Mouse (Mus musculus): Measurements from ENCODE around the gene Alcam. TPM values are rescaled to one million over a fixed set of nuclear protein-coding genes. Genes with fewer than 3 reads are reported as not detected.
A peak's percentile ranks its signal among the peaks of the same experiment; 100 is the strongest.

The Alcam gene
- 14.7 and 16.9 TPM in 2 replicates for total RNA-seq (2017)

DNA sequence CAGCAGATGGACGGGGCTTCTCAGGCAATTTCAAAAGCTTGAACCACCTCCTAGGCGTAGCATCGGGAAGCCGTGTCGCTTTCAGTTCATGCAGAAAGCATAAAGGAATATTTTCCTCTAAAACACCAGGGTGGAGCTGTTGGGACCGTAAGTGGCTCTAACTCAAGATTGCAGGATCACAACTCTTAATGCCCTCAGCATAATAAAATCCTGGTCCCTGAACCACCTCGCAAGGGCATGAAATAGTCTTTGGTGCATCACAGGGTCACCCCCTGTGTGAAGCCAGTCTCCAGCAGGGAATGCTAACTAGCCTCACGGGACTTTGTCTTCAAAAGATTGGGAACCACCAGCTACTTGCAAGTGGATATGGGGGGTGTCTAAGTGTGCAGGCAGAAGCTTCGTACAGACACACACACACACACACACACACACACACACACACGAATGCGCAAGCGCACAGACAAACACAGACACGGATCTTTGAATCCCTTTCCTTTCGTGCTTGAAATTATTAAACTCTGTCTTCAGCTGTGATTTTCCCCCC lies at the start of gene Alcam:
Gene Alcam, minus strand, starts transcription at position 104 of the 544 bp plus-strand sequence.
- no peak for ATAC-seq (replicated peaks; ENCODE audit: low read depth, poor library complexity, severe bottlenecking)

DNA sequence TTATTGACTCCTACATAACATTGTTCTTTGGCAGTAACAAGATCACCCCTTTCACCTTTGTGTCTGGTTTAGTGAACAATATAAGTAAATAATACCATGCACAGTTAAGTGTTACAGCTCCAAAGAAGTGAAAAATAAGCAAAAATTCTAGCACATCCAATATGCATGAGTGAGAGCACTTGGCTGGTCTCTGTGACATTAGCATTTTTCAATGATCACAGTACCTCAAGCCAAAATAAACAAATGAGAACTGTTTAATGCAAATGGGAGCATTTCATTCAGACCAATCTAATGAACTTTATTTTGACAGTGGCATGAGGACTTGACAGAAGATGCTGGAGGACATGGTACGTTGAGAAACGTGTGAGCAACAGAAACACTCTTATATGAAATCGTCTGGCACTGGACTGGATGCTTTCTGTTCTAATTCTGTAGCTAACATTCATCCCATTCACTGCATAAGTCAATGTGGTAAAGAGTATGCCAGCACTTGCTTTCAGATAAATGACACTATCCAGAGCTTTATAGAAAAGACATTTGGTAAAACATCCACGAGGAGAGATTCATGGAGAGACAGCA lies 45.0 kb upstream of the Alcam start:
- no peak for ATAC-seq (replicated peaks; ENCODE audit: low read depth, poor library complexity, severe bottlenecking)

DNA sequence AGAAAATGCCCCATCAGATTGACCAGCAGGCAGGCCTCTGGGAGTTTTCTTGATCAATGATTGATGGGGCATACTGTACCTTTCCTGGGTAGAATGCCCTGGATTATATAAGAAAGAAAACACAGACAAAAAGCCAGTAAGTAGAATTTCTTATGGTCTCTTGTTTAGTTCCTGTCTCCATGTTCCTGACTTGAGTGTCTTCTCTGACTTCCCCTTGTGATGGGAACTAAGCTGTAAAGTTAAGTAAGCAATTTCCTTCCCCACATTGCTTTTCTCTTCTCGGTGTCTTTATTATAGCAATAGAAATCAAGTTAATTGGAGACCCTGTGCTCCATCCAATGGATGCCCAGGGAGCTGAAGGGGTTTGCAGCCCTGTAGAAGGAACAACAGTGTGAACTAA lies 36.7 kb upstream of the Alcam start:
- no peak for ATAC-seq (replicated peaks; ENCODE audit: low read depth, poor library complexity, severe bottlenecking)

DNA sequence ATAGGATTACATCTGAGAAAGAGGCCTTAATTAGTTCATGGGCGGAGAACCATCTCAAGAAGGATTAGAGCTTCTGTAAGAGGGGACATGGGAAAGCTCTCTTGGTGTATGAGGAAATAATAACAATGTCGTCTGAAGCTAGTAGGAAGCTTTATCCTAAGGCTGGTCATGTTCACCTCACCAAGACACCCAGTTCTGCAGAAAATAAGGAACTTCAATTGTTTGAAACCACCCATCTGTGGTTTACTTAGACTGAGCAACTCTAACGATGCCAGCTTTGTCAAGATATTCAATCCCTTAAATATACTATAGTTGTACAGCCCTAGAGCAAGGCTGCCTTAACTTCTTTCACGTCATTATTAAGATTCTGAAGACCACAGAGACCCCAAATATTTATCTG lies 20.4 kb upstream of the Alcam start:
- peak; percentile 73 for ATAC-seq (replicated peaks; ENCODE audit: low read depth, poor library complexity, severe bottlenecking)

DNA sequence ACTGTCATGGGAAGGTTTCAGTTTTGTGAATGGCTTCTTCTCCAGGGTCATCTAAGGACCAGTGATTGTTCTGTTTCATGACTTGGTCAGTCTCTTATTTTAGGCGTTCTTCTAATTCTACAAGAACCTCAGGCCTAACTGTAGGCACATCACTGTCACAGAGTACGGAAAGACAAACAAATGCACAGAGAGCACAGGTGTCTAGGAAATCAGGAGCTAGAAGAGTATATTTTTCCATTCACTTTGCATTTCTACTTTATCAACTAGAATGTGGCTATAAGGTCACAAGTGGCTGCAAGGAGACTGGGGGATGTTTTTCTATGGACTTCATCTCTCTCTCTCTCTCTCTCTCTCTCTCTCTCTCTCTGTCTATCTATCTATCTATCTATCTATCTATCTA lies 19.2 kb upstream of the Alcam start:
- ATAC-seq (replicated peaks; ENCODE audit: low read depth, poor library complexity, severe bottlenecking), result no peak

DNA sequence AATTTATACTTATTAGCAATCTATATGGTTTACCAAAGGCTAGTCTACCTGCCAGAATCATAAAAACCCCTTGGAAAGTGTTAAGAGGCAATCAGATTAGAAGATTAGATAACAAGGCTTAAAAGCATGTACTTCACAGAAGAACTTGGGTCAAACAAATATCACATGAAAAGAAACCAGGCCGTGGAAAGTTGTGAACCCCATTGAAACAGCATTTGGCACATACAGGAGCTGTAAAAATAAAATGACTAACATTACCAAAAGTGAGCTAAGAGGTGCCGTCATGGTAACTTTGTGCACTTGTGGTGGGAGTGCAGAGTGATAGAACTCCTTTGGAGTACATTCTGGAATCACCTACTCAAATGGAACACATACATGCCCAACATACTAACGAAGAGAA lies 18.8 kb upstream of the Alcam start:
- ATAC-seq (replicated peaks; ENCODE audit: low read depth, poor library complexity, severe bottlenecking), result no peak

DNA sequence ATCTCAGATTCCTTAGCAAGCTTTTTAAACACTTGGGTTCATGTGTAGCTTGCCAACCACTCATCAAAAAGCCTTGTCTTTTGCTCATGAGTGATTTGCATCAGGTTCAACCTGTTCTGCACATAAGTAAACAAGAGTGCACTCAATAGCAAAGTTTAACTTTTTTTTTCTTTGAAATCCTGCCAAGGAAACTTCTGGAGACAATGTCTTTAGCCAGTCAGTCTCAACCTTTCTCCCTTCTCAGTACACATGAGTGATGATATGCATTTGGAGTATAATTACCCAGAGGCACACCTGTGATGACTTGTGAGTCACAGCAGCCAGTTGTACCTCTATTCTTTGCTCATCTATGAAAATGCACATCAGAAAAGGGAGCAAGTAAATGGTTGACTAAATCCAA lies 18.2 kb upstream of the Alcam start:
- no peak for ATAC-seq (replicated peaks; ENCODE audit: low read depth, poor library complexity, severe bottlenecking)

DNA sequence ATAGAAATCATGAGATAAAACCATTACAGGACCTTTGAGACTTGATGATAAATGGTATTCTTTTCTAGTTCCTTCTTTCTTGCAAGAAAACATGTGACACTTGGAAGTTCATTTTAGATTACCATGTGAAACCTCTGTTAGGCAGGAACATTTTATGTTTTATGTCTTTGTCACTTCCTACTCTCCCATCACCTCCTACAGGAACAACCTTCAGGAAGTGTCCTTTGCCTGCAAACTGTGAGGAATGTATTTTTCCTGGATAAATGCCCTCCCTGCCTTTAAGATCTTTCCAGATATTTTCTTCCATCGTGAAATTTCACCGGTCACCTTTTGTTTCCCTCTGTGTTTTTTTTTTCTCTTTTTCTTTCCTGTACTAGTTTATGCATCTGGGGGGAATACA lies 17.0 kb upstream of the Alcam start:
- no peak for ATAC-seq (replicated peaks; ENCODE audit: low read depth, poor library complexity, severe bottlenecking)

- peak; percentile 92 for ATAC-seq (replicated peaks; ENCODE audit: low read depth, poor library complexity, severe bottlenecking)
Observed at GRCm38 (mm10) chr16:52470226-52470625, 16.4 kb upstream of the Alcam start.

- peak; percentile 65 for ATAC-seq (replicated peaks; ENCODE audit: low read depth, poor library complexity, severe bottlenecking)
Observed at GRCm38 (mm10) chr16:52468426-52468825, 14.6 kb upstream of the Alcam start.

DNA sequence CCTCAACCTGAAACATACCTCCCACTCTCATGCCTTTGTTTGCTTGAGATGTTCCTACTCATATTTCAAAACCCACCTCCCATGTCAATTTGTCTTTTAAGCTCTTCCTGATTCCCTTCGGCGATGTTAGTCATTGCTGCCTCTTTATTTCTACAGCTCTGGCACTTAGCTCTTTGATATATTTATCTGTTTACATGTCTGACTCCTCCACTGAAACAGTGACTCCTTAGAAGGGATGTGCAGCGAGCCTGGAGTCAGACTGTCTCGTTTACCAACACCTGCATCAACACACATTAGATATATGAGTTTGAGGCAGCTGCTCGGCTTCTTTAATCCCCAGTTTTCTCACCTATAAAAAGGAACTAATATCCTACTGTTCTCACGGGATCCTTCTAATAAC lies 12.9 kb upstream of the Alcam start:
- no peak for ATAC-seq (replicated peaks; ENCODE audit: low read depth, poor library complexity, severe bottlenecking)

DNA sequence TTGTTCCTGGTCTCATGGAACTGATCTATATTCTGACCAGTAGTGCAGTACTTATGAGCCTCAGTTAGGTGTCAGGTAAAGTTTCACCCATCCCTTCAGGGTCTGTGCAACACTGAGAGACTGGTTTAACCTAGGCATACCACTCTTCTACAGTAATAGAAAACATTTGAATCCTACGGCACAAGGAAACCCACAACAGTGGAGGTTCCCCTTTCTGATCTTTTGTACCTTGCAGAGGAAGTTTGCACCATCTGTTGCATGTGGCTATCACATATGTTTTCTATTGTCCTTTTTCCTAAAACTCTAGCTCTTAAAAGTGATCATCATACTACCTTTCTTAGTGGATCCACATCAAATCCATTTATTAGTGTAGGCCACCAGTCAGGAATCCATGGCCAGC lies 10.7 kb upstream of the Alcam start:
- peak; percentile 83 for ATAC-seq (replicated peaks; ENCODE audit: low read depth, poor library complexity, severe bottlenecking)

DNA sequence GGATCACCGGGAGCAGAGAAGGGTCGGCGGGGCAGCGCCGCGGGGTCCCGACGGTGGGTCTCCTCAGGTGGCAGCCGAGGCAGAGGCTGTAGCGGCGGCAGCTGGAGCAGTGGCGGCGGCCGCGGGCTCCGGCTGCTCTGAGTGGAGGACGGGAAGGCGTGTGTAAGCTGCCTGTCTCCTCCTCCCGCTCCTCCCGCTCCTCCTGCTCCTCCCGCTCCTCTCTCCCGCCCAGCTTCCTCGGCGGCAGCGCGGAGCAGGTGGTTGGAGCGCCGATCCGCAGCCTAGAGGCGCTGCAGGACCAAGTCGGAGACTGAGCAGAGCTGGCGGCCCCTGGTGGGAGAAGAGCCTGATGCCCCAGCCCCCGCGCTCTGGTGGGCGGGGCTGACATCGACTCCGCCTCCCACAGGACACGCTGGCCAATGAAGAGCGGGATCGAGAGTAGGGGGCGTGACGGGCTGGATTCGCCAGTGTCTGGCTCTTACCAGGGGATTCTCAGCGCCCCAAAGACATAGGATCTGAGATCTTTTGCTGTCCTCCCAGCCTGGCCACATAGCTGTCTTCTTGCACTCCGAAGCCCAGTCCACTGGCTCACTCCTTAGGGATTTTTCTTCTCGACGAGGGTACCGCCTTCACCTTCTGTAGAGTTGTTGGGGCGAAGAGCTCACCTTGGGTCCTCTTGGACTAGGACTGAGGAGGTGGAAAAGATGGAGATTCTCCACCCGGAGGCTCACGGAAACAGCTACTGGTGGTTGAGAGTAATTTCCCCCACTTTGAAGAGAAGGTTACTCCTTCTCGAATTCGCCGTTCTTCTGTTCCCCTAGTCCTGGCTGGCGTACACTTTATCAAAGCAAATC lies 785 bp downstream of the Alcam start:
- peak; percentile 80 for ATAC-seq (replicated peaks; ENCODE audit: low read depth, poor library complexity, severe bottlenecking)

DNA sequence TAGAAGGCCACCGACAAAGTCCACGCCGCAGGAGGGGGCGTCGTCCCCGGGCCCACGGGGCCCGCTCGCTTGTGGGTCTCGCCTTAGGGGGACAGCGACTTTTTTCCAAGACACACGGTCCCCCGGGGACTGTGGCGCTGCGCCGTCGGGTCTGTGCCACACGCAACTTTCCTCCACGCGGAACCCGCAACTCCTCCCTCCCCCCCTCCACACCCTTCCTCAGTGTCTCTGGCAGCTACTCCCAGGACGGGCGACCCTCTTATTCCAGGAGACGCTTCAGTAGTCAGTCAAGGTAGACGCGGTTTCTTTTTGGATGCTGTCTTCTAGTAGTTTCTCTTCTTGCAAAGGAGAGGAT lies 1.4 kb downstream of the Alcam start:
- ATAC-seq (replicated peaks; ENCODE audit: low read depth, poor library complexity, severe bottlenecking), result no peak

DNA sequence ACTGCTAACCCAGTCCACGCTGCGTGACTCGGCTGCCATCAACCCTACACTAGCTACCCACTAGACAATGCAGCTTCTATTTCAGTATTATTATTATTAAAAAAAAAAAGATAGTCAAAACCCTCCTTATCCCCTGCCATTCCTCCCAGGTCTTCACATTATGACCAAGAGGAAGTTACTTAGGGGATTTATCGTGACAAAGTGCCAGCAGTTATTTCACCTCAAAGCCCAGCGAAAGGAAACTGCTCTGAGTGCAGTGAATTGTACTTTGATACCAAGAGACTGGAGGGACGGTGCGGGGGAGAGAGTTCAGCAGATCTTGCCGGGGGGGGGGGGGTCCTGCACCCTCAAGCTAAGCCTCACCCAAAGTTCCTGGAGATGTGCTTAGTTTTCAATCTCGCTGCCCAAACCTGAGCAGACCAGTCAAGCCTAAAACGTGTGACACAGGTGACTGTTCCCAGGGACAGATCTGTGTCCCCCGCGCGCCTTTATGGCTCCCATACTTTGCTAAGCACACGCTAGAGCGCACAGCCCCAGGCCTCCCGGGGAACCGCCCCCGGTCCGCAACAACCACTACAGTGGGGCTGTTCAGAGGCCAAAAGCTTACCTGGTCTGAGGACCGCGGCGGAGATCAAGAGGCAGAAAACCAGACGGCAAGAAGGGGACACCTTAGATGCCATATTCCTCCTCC lies 1.9 kb downstream of the Alcam start:
- ATAC-seq (replicated peaks; ENCODE audit: low read depth, poor library complexity, severe bottlenecking), result no peak

DNA sequence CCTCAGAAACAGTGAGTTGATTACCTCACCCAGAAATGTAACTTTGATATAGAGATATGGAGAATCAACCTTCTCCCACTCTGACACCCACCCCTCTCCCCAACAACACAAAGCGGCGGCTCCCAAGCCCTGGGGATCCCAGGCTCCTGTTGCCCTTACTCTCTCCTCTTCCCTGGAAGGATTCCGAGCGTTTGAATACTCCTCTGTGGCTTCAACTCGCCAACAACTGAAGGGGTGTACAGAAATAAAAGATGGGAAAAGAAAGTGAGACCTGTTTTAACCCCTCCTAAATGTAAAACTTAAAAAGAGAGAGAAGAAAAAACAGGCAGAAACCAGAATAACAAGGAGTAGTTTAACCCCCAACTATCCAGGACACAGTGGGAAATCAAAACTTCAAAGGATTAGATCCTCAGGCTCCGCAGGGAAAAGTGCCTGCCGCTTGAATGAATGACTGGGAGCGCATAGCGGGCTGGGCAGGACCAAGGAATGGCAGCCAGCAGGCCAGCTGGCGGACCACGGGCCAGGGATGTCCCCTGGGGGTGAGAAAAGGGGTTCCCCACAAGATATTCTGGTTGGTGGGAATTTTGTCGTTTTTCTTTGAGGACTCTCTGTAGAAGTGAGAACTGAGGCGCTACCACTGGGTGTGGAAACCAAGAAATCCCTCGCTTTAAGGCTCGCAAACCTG lies 2.6 kb downstream of the Alcam start:
- no peak for ATAC-seq (replicated peaks; ENCODE audit: low read depth, poor library complexity, severe bottlenecking)

DNA sequence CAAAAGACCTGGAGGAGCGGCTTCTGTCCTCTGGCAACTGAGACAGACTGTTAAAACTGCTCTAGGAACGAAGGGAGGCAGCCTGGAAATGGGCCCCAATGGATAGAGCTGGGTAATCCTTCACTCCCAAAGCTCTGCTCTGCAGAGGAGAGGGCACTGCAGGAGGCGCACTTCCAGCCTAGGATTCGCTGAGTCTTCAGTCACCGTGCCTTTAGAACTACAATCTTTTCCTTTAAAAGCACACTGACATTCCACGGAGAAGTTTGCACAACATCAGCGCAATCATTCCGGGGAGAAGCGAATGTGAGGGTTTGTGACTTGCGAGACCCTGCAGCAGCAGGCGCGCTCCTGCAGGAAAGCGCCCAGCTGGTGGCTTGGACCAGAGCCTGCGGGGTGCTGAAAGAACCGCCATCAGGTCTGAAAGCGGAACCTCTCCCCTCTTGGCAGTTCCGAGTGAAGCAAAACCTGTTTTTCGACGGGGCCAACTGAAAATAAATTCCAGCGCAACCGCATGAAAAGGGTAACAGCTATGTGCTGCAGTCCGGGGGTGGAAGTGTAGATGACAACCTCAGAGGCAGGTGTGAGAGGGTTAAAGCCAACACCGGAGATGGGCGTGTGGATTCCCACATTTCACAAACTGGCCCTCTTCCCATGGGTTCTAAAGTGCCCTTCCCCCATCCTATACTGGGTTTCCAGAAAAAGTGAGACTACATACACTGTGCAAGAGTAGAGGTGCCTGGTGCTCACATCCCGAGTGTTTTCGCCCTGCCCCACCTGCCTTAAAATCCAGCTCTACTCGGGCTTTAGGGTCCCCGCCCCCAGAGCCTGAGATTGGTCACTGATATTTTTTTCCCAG lies 3.4 kb downstream of the Alcam start:
- ATAC-seq (replicated peaks; ENCODE audit: low read depth, poor library complexity, severe bottlenecking), result peak; percentile 44

GRCm38 (mm10) chr16:52449889-52450244 lies 4.0 kb downstream of the Alcam start:
- ATAC-seq (replicated peaks; ENCODE audit: low read depth, poor library complexity, severe bottlenecking), result no peak

DNA sequence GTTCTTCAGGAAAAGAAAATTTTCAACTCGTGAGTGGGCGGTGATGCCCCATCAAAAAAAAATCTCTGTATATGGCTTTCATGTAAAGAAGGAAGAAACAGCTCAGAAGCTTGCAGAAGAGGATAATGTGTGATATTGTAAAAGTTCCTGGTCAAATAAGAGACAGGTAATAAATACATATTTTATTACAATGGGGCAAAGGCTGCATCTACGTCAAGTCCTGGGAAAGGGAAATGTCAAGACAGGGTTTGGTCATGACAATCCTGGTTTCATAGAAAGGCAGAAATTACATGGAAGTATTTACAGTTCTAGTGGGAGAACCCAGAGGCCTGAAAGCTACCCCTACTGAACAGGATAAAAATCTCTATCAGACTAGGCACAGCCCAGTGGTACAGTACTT lies 7.9 kb downstream of the Alcam start:
- no peak for ATAC-seq (replicated peaks; ENCODE audit: low read depth, poor library complexity, severe bottlenecking)
